Mouse (Mus musculus): ENCODE measurements around the gene Esrra. TPM values are rescaled to one million over a fixed set of nuclear protein-coding genes. Genes with fewer than 3 reads are reported as not detected.

The Esrra gene
- 9.5 and 10.9 TPM in 2 replicates for polyA plus RNA-seq (2016; fragmentation: Nextera tagmentation; extraction: Ambion mirVana)

DNA sequence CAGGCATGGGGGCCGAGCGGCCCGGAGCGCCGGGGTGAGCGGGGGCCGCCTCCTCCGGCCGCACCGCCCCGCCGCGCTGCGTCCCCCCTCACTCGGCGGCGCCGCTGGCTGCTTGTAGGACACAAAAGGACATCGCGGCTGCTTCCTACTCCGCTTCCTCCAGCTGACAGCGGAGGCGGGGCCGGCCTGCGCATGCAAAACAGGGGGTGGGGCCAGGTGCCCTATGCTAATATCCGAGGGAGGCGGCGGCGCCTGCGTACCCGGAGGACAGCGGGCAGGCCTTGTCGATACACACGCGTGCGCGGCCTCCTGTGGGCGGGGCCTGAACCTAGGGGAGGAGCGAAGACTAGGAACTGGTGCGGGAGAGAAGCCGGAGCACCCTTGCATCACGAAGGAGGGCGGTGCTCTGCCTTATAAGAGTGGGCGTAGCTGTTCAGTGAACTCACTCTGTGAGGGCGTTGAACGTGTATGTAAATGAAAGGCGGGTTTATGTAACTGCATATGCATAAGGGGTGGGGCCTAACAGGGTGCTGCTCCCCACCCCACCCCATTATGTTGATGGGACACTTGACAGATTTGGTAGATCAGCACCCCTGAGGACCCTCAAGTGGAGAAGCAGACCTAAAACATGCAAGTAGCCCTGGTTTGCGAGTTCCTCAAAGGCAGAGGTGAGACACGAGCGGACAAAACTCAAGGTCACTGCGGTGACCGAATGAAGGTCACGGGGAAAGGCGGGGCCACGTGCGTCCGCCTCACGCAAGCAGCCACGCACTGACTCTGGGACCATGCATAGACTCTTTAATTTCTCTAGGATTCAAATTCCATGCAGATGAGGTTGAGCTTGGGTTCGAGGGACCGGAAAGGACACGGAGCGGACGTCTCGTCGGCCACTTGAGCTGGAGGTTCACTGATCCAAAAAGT, at the start of gene Esrra:
Esrra (minus strand) TSS at position 167 of the 921 bp plus-strand sequence.
- Histone ChIP-seq H3K36me3 (no peaks in the 10 kb centered on the region), H3K4me3 (peak within 1 kb of the TSS; percentile 82), H3K27ac (peak within 1 kb of the TSS; percentile 68), H3K27me3 (peaks cover 46% of the 10 kb centered on the region), H3K4me1 (peaks cover 24% of the 10 kb centered on the region), H3K4me2 (replicated peaks) (peak within 1 kb of the TSS; percentile 75), H3K9ac (peak within 1 kb of the TSS; percentile 82), H3K9me3 (no peaks in the 10 kb centered on the region)
- WGBS = under 1% methylated on average over 66 of the region's 66 CpGs
- peak; percentile 92 for ATAC-seq (ENCODE audit: insufficient number of reproducible peaks, insufficient read depth, low FRiP score, low TSS enrichment)

DNA sequence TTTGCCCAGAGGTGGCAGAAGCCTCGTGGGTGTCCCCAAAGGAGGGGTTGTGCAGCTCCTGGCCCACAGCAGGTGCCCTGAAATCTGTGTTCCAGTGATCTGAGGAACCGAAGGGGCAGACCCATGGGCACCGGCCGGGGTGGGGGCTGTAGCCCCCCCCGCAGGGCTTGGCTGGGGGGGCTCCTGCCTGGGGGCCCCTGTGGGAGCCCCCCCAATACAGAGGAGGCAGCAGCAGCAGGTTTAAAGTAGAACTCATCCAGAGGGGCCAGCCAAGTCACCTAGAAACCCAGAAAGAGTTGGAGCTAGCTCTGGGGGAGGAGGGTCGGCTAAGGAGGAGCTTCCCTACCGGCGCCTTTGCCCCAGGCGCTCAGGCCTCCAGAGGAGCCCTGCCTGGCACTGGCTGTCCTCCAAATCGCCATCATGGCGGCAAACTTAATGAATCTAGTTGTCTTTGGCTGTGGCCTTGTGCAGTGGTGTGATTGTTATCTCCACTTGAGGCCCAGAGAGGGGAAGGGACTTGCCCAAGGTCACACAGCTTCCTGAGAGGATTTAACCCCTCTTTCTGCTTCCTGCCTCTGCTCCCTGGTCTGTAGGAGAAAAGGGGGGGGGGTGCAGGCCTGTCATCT, 49.0 kb upstream of the Esrra start:
- Histone ChIP-seq H3K9me3 (no peaks in the 10 kb centered on the region), H3K36me3 (peaks cover 11% of the 10 kb centered on the region; the same call in 1 of the 2 replicates), H3K9ac (peak overlapping the region; percentile 15; the same call in 1 of the 2 replicates), H3K4me3 (peak overlapping the region; percentile 58), H3K27ac (peak overlapping the region; percentile 58; the same call in 1 of the 2 replicates), H3K4me2 (replicated peaks) (peak overlapping the region; percentile 54), H3K4me1 (peaks cover 34% of the 10 kb centered on the region), H3K27me3 (no peaks in the 10 kb centered on the region)
- no peak for ATAC-seq (ENCODE audit: insufficient number of reproducible peaks, insufficient read depth, low FRiP score, low TSS enrichment)
- 23% methylated on average over 11 of the region's 11 CpGs for WGBS

DNA sequence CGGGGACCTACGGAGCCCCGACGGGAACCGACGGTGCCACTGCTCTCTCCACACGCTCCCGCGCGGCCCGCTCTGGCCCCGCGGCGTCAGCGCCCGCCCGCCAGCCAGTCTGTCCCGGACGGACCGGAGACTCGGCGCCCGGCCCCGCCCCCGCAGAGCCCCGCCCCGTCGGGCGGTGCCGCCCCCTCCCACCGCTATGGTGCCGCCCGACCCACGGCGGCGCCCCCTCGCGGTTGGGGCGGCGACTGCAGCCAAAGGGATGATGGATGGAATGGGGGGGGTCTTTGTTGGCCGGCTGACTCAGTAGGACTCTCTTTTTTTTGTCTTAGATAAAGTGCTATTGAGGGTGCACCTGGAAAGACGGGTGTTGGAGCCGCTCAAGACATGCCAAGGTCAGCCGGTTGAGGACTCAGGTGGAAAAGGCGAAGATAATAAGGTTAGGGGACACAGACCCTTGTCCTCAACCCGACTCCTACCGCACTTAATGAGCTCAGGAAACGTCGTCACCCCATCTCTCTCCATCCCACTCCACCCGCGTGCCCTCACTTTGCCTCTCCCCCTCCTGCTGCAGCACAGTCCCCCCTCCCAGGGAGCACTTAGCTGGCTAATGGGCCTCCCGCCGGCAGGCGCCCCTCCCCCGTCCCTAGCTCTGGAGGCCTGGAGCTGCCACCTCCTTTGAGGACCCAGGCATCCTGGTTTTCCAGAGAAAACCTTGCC, 48.2 kb upstream of the Esrra start:
- Histone ChIP-seq H3K27ac (peak overlapping the region; percentile 58; the same call in 1 of the 2 replicates), H3K9ac (peak overlapping the region; percentile 66), H3K27me3 (no peaks in the 10 kb centered on the region), H3K4me2 (replicated peaks) (peak overlapping the region; percentile 54), H3K4me3 (peak overlapping the region; percentile 58), H3K4me1 (peaks cover 34% of the 10 kb centered on the region), H3K9me3 (no peaks in the 10 kb centered on the region), H3K36me3 (peaks cover 18% of the 10 kb centered on the region)
- 1% methylated on average over 55 of the region's 55 CpGs for WGBS
- ATAC-seq (ENCODE audit: insufficient number of reproducible peaks, insufficient read depth, low FRiP score, low TSS enrichment) = peak; percentile 11; the same call in 1 of the 2 replicates

- H3K4me3 ChIP-seq = peak overlapping the region; percentile 58
- peak overlapping the region; percentile 66 for H3K9ac ChIP-seq
- no peaks in the 10 kb centered on the region for H3K9me3 ChIP-seq
- peak overlapping the region; percentile 54 for H3K4me2 ChIP-seq (replicated peaks)
- H3K36me3 ChIP-seq = peaks cover 24% of the 10 kb centered on the region
- peaks cover 34% of the 10 kb centered on the region for H3K4me1 ChIP-seq
- ATAC-seq (ENCODE audit: insufficient number of reproducible peaks, insufficient read depth, low FRiP score, low TSS enrichment) = no peak
- 0 out of 2 replicates have a peak overlapping the region, but pooled peaks have one; percentile 24 for H3K27ac ChIP-seq
- H3K27me3 ChIP-seq = no peaks in the 10 kb centered on the region
- under 1% methylated on average over 20 of the region's 20 CpGs for WGBS
Observed at GRCm38 (mm10) chr19:6969291-6969664, 47.7 kb upstream of the Esrra start.

- H3K36me3 ChIP-seq = peaks cover 29% of the 10 kb centered on the region
- H3K9ac ChIP-seq = peak overlapping the region; percentile 66
- H3K27ac ChIP-seq = no peak overlapping the region
- ATAC-seq (ENCODE audit: insufficient number of reproducible peaks, insufficient read depth, low FRiP score, low TSS enrichment) = no peak
- WGBS = 11% methylated on average over 15 of the region's 15 CpGs
- peaks cover 34% of the 10 kb centered on the region for H3K4me1 ChIP-seq
- H3K9me3 ChIP-seq = no peaks in the 10 kb centered on the region
- peak overlapping the region; percentile 58 for H3K4me3 ChIP-seq
- peak overlapping the region; percentile 54 for H3K4me2 ChIP-seq (replicated peaks)
- no peaks in the 10 kb centered on the region for H3K27me3 ChIP-seq
Observed at GRCm38 (mm10) chr19:6968491-6969271, 47.1 kb upstream of the Esrra start.

- 82% methylated on average over 10 of the region's 10 CpGs for WGBS
- Histone ChIP-seq H3K36me3 (peaks cover 67% of the 10 kb centered on the region), H3K4me2 (replicated peaks) (no peak overlapping the region), H3K4me3 (no peak overlapping the region), H3K27ac (no peak overlapping the region), H3K27me3 (no peaks in the 10 kb centered on the region), H3K4me1 (peaks cover 10% of the 10 kb centered on the region), H3K9me3 (no peaks in the 10 kb centered on the region), H3K9ac (no peak overlapping the region)
- ATAC-seq (ENCODE audit: insufficient number of reproducible peaks, insufficient read depth, low FRiP score, low TSS enrichment) = no peak
Observed at GRCm38 (mm10) chr19:6956461-6956860, 34.8 kb upstream of the Esrra start.

DNA sequence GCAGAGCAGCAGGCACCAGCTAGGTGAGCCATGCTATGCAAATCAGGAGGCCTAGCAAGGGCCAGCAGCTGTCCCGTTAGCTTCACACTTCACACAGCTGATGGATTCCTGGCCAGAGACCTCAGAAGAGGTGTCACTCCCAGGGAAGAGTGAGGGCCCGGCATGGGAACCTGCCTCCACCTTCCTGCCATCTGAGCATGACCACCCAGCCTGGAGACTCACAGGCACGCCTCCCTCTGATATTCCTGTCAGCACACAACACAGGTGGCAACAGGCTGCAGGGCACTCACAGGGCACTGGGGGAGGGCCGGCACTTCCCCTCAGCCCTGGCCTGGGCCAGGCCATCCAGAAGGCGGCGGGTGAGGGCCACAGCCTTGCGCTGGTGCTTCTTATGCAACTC, 33.8 kb upstream of the Esrra start:
- peaks cover 64% of the 10 kb centered on the region for H3K36me3 ChIP-seq
- no peak overlapping the region; the same call in 1 of the 2 replicates for H3K9ac ChIP-seq
- H3K4me2 ChIP-seq (replicated peaks) = no peak overlapping the region
- peaks cover 10% of the 10 kb centered on the region for H3K4me1 ChIP-seq
- ATAC-seq (ENCODE audit: insufficient number of reproducible peaks, insufficient read depth, low FRiP score, low TSS enrichment) = no peak
- H3K27me3 ChIP-seq = no peaks in the 10 kb centered on the region
- no peaks in the 10 kb centered on the region for H3K9me3 ChIP-seq
- H3K27ac ChIP-seq = no peak overlapping the region
- WGBS = 85% methylated on average over 7 of the region's 7 CpGs
- H3K4me3 ChIP-seq = no peak overlapping the region

DNA sequence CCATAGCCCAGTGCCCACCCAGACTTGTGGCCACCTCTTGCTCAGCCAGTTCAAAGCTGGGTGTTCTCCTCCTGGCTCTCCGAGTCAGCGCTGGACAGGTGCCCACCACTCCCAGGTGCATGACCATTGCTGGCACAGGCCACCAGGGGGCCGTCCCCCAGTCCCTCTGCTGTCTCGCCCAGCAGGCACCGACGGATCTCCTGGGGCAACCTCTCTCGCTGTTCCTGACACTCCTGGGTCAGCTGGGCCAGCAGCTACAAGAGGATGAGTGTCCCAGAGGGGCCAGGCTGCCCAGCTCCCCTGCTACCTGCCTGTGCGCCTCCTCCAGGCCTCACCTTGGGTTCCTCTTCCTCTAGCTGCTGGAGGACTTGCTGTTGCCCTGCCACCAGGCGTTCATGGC, 32.4 kb upstream of the Esrra start:
- H3K4me1 ChIP-seq = peaks cover 16% of the 10 kb centered on the region
- H3K27me3 ChIP-seq = no peaks in the 10 kb centered on the region
- H3K4me3 ChIP-seq = no peak overlapping the region
- no peak overlapping the region for H3K4me2 ChIP-seq (replicated peaks)
- H3K9ac ChIP-seq = no peak overlapping the region
- 67% methylated on average over 9 of the region's 9 CpGs for WGBS
- ATAC-seq (ENCODE audit: insufficient number of reproducible peaks, insufficient read depth, low FRiP score, low TSS enrichment) = no peak
- peaks cover 50% of the 10 kb centered on the region for H3K36me3 ChIP-seq
- no peaks in the 10 kb centered on the region for H3K9me3 ChIP-seq
- no peak overlapping the region for H3K27ac ChIP-seq

- 10% methylated on average over 3 of the region's 3 CpGs for WGBS
- Histone ChIP-seq H3K4me1 (peaks cover 16% of the 10 kb centered on the region), H3K27me3 (no peaks in the 10 kb centered on the region), H3K27ac (peak overlapping the region; percentile 98; the same call in 1 of the 2 replicates), H3K4me2 (replicated peaks) (peak overlapping the region; percentile 93), H3K36me3 (peaks cover 41% of the 10 kb centered on the region), H3K4me3 (peak overlapping the region; percentile 61), H3K9me3 (no peaks in the 10 kb centered on the region), H3K9ac (peak overlapping the region; percentile 77; the same call in 1 of the 2 replicates)
- ATAC-seq (ENCODE audit: insufficient number of reproducible peaks, insufficient read depth, low FRiP score, low TSS enrichment) = no peak
Observed at GRCm38 (mm10) chr19:6952712-6953037, 31.1 kb upstream of the Esrra start.

GRCm38 (mm10) chr19:6951994-6952711, 30.5 kb upstream of the Esrra start:
- Histone ChIP-seq H3K9ac (peak overlapping the region; percentile 77), H3K9me3 (no peaks in the 10 kb centered on the region), H3K27ac (peak overlapping the region; percentile 98), H3K27me3 (no peaks in the 10 kb centered on the region), H3K36me3 (peaks cover 36% of the 10 kb centered on the region), H3K4me3 (peak overlapping the region; percentile 61), H3K4me2 (replicated peaks) (peak overlapping the region; percentile 93), H3K4me1 (peaks cover 16% of the 10 kb centered on the region)
- WGBS = 2% methylated on average over 31 of the region's 31 CpGs
- no peak for ATAC-seq (ENCODE audit: insufficient number of reproducible peaks, insufficient read depth, low FRiP score, low TSS enrichment)
